Mouse (Mus musculus): ENCODE measurements around the gene Pax9. TPM values are rescaled to one million over a fixed set of nuclear protein-coding genes. Genes with fewer than 3 reads are reported as not detected.

Pax9 gene
- polyA plus RNA-seq, 1 experiment from 2014 or later = 2.8 TPM

DNA sequence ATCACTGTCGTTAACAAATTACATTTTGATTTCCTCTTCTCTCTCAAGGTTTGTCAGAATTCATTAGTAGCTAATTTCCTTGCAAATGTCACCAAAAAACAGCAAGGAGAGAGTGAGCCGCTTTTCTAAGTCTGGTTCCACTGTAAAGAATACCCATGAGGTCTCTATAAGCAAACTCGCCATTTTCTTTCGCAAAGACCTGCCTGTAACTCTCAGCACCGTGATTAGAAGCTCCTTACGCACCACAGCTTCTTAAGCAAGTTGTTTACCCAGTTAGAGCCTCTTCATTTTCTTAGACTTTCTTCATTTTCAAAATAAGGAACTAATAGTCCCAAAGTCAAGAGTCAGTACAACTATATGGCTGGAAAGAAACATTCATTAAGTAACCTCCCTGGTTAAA lies 9.4 kb downstream of the Pax9 start:
- WGBS = 21% methylated on average over 6 of the region's 6 CpGs
- H3K9ac ChIP-seq (ENCODE audit: low read length) = no peak overlapping the region
- H3K27ac ChIP-seq (ENCODE audit: low read length) = no peak overlapping the region
- H3K36me3 ChIP-seq (ENCODE audit: control insufficient read depth, insufficient read depth, low read length) = no peaks in the 10 kb centered on the region
- peaks cover 42% of the 10 kb centered on the region for H3K27me3 ChIP-seq (ENCODE audit: control insufficient read depth, insufficient read depth, low read length)
- no peak overlapping the region for H3K4me3 ChIP-seq (replicated peaks; ENCODE audit: low read length)
- peaks cover 6% of the 10 kb centered on the region for H3K4me1 ChIP-seq (ENCODE audit: control insufficient read depth, insufficient read depth, low read length)
- no peak overlapping the region for H3K4me2 ChIP-seq (ENCODE audit: low read depth, low read length)
- no peak for ATAC-seq (ENCODE audit: insufficient read depth, low FRiP score)
- H3K9me3 ChIP-seq (replicated peaks; ENCODE audit: control insufficient read depth, low read length) = no peaks in the 10 kb centered on the region

DNA sequence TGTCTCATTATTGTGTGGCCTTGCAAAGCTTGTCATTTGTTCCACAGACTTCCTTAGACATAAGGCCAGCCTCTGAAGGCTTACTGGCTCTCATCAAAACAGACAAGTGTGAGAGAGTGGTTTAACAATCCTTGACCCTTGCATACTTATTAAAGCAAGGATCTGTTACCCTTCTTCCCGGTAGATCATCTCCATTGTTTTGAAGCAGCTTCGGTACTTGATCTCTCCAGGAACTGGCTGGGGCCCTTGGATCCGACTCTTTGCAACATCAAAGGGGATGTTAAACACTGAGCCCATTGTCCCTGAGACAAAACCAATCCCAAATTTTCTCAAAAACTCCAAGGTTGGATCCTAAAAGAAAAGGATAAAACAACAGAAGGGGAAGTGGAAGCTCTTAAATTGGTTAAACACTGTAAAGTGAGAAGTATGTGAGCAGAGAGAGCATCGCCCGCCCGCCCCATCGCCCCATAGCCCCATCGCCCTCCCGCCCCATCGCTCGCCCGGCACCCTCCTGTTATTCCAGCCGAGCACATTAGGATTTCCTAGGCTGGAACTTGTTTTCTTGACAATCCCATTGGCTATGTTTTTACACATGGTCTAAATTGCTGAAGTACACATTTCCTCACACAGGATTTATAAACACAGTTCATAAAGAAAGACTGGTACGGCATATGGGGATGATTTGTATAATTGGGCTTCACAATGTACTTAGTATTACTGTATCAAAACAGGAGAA lies 26.6 kb downstream of the Pax9 start:
- no peaks in the 10 kb centered on the region for H3K4me1 ChIP-seq (ENCODE audit: control insufficient read depth, insufficient read depth, low read length)
- no peak overlapping the region for H3K4me2 ChIP-seq (ENCODE audit: low read depth, low read length)
- H3K27me3 ChIP-seq (ENCODE audit: control insufficient read depth, insufficient read depth, low read length) = no peaks in the 10 kb centered on the region
- no peak overlapping the region for H3K4me3 ChIP-seq (replicated peaks; ENCODE audit: low read length)
- H3K9me3 ChIP-seq (replicated peaks; ENCODE audit: control insufficient read depth, low read length) = no peaks in the 10 kb centered on the region
- WGBS = 32% methylated on average over 14 of the region's 14 CpGs
- H3K36me3 ChIP-seq (ENCODE audit: control insufficient read depth, insufficient read depth, low read length) = no peaks in the 10 kb centered on the region
- H3K27ac ChIP-seq (ENCODE audit: low read length) = no peak overlapping the region
- no peak overlapping the region for H3K9ac ChIP-seq (ENCODE audit: low read length)
- no peak for ATAC-seq (ENCODE audit: insufficient read depth, low FRiP score)

DNA sequence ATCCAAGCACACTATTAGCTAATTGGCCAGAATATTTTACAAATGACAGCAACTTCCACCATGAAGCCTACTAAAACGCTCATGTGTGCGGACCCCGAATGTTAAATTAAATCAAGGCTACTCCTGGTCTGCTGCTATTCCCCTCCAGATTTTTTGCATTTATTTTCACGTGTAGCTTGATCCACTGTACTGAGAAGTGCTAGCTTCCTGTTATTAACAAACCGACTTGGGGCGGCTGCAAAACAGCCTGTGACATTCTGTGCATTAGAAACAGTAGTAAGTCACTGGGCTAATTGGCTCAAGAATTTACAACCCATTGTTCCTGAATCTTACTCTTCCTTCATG lies 27.1 kb downstream of the Pax9 start:
- Histone ChIP-seq H3K36me3 (ENCODE audit: control insufficient read depth, insufficient read depth, low read length) (no peaks in the 10 kb centered on the region), H3K4me1 (ENCODE audit: control insufficient read depth, insufficient read depth, low read length) (no peaks in the 10 kb centered on the region), H3K4me3 (replicated peaks; ENCODE audit: low read length) (no peak overlapping the region), H3K4me2 (ENCODE audit: low read depth, low read length) (no peak overlapping the region), H3K27me3 (ENCODE audit: control insufficient read depth, insufficient read depth, low read length) (no peaks in the 10 kb centered on the region), H3K9me3 (replicated peaks; ENCODE audit: control insufficient read depth, low read length) (no peaks in the 10 kb centered on the region), H3K9ac (ENCODE audit: low read length) (no peak overlapping the region), H3K27ac (ENCODE audit: low read length) (no peak overlapping the region)
- 49% methylated on average over 6 of the region's 6 CpGs for WGBS
- ATAC-seq (ENCODE audit: insufficient read depth, low FRiP score) = no peak

DNA sequence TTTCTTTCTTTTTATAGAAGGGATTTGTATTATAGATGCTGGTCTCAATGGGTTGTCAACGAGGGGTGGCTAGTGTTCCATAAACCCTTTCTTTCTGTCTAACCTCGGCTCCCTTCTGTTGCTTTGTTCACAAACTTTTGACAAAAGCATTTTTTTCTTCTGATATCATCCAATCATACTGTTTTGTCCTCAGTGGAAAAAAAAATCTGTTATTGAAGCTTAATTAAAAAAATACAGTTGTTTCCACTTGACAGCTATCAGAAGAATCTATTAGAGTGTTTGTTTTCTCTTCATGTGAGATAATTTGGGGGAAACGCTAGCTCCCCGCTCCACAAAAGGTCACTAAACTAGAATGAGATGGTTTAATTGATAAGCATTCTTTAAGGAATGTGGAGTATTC lies 36.1 kb downstream of the Pax9 start:
- H3K9ac ChIP-seq (ENCODE audit: low read length) = no peak overlapping the region
- no peaks in the 10 kb centered on the region for H3K4me1 ChIP-seq (ENCODE audit: control insufficient read depth, insufficient read depth, low read length)
- no peak overlapping the region for H3K4me2 ChIP-seq (ENCODE audit: low read depth, low read length)
- no peaks in the 10 kb centered on the region for H3K36me3 ChIP-seq (ENCODE audit: control insufficient read depth, insufficient read depth, low read length)
- H3K27ac ChIP-seq (ENCODE audit: low read length) = no peak overlapping the region
- H3K4me3 ChIP-seq (replicated peaks; ENCODE audit: low read length) = no peak overlapping the region
- H3K27me3 ChIP-seq (ENCODE audit: control insufficient read depth, insufficient read depth, low read length) = no peaks in the 10 kb centered on the region
- no peaks in the 10 kb centered on the region for H3K9me3 ChIP-seq (replicated peaks; ENCODE audit: control insufficient read depth, low read length)
- WGBS = 54% methylated on average over 4 of the region's 4 CpGs
- no peak for ATAC-seq (ENCODE audit: insufficient read depth, low FRiP score)

DNA sequence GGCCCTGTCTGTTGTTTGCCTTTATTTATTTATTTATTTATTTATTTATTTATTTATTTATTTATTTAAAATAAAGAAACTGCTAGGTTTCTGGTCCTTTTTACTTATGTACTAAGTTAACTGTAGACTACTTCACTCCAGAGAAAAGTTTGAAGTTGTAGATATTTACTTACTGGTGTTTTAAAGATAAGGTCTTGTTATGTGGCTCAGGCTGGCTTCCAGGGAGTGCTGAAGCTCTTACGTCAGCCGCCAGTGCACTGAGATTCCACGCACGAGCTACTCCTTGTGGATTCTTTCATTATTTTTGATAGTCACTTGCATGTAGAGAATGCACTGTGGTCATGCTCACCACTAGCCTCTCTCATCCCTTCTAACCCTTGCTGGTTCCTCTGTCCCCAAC lies 45.5 kb downstream of the Pax9 start:
- Histone ChIP-seq H3K27ac (ENCODE audit: low read length) (no peak overlapping the region), H3K4me1 (ENCODE audit: control insufficient read depth, insufficient read depth, low read length) (no peaks in the 10 kb centered on the region), H3K9ac (ENCODE audit: low read length) (no peak overlapping the region), H3K36me3 (ENCODE audit: control insufficient read depth, insufficient read depth, low read length) (no peaks in the 10 kb centered on the region), H3K27me3 (ENCODE audit: control insufficient read depth, insufficient read depth, low read length) (no peaks in the 10 kb centered on the region), H3K9me3 (replicated peaks; ENCODE audit: control insufficient read depth, low read length) (no peaks in the 10 kb centered on the region), H3K4me3 (replicated peaks; ENCODE audit: low read length) (no peak overlapping the region), H3K4me2 (ENCODE audit: low read depth, low read length) (no peak overlapping the region)
- no peak for ATAC-seq (ENCODE audit: insufficient read depth, low FRiP score)
- 85% methylated on average over 4 of the region's 4 CpGs for WGBS

Other genes with a start within 250 kb of the Pax9 start
- not detected in 2 replicates for gene Nkx2-1, start 154.9 kb upstream of the Pax9 start, polyA plus RNA-seq (2015; fragmentation: Nextera tagmentation; extraction: Ambion mirVana)
- not detected in 2 replicates for gene Nkx2-9, start 78.5 kb upstream of the Pax9 start, polyA plus RNA-seq (2015; fragmentation: Nextera tagmentation; extraction: Ambion mirVana)